Mouse (Mus musculus) stomach, postnatal 0 days (tissue): ENCODE measurements at regions not wholly inside any gene's neighbourhood (a gene's known extent, or its start where the extent isn't known, plus 50 kb on each side); places are given as distances from the start of the nearest gene placed in this dataset.

Source experiments
- CTCF ChIP-seq: IDR thresholded peaks from 2 replicates; pipeline ENCODE4 v1.5.1; 2016; ENCODE audit warnings: antibody characterized with exemption, low read depth, mild to moderate bottlenecking, moderate library complexity
- EP300 ChIP-seq: optimal IDR thresholded peaks from 2 replicates; pipeline ENCODE3; 2016; ENCODE audit warnings: antibody characterized with exemption

GRCm38 (mm10) chr11:86871782-86872181 is 64.2 kb upstream of the Dhx40 start:
- TF ChIP-seq CTCF (no peak), EP300 (no peak)
